Mouse (Mus musculus) kidney, embryonic 15.5 days (tissue): ENCODE data around the gene Pagr1b. TPM values are rescaled to one million over a fixed set of nuclear protein-coding genes. Genes with fewer than 3 reads are reported as not detected.

ENCODE experiments used
- ATAC-seq: fragments of 200-750 bp; cut with Nextera tagmentation; replicated peaks from 2 replicates; pipeline ENCODE4 v1.8.0; 2017; ENCODE audit warnings: moderate TSS enrichment; ENCODE audit not compliant: low FRiP score
- H3K27ac ChIP-seq: fragments of 300-500 bp; sonication (generic); 2 replicates; pipeline ENCODE4 v1.5.1; 2015; ENCODE audit warnings: mild to moderate bottlenecking, inconsistent platforms
- H3K27me3 ChIP-seq: fragments of 300-500 bp; sonication (generic); 2 replicates; pipeline ENCODE4 v1.6.1; 2015; ENCODE audit warnings: inconsistent platforms
- H3K36me3 ChIP-seq: fragments of 300-500 bp; sonication (generic); 2 replicates; pipeline ENCODE4 v1.6.1; 2015; ENCODE audit warnings: inconsistent platforms
- H3K4me1 ChIP-seq: fragments of 300-500 bp; sonication (generic); 2 replicates; pipeline ENCODE4 v1.6.1; 2015; ENCODE audit warnings: inconsistent platforms
- H3K4me2 ChIP-seq: fragments of 300-500 bp; sonication (generic); 2 replicates; pipeline ENCODE4 v1.6.1; 2015; ENCODE audit warnings: moderate library complexity, mild to moderate bottlenecking, inconsistent platforms
- H3K4me3 ChIP-seq: fragments of 300-500 bp; sonication (generic); replicated peaks from 2 replicates; pipeline ENCODE4 v1.5.1; 2015; ENCODE audit warnings: mild to moderate bottlenecking, inconsistent platforms
- H3K9ac ChIP-seq: fragments of 300-500 bp; sonication (generic); 2 replicates; pipeline ENCODE4 v1.6.1; 2015; ENCODE audit warnings: mild to moderate bottlenecking, inconsistent platforms
- H3K9me3 ChIP-seq: fragments of 300-500 bp; sonication (generic); replicated peaks from 2 replicates; pipeline ENCODE4 v1.6.1; 2016; ENCODE audit warnings: inconsistent platforms
- WGBS: fragments of 180-500 bp; shearing (Covaris S2); methylation state at CpG from one replicate; pipeline ENCODE4 v1.1.7; 2015; ENCODE audit warnings: mixed read lengths; 5-methylcytosine and 5-hydroxymethylcytosine counted together
- polyA plus RNA-seq: library from polyadenylated mRNA; unstranded; fragments of >200 nt; fragmentation: Nextera tagmentation; extraction: Ambion mirVana; gene quantifications from 2 replicates; pipeline ENCODE4 v1.2.1, GENCODE M21; 2015

Pagr1b gene
- polyA plus RNA-seq, 1 experiment from 2014 or later = not detected

- ATAC-seq = no peak
- no peaks in the 10 kb centered on the region for H3K9me3 ChIP-seq
- no peak overlapping the region for H3K4me3 ChIP-seq
- 70% methylated on average over 7 of the region's 7 CpGs for WGBS
- no peak overlapping the region for H3K27ac ChIP-seq
- peaks cover 34% of the 10 kb centered on the region for H3K36me3 ChIP-seq
- no peak overlapping the region for H3K9ac ChIP-seq
- H3K27me3 ChIP-seq = no peaks in the 10 kb centered on the region
- H3K4me2 ChIP-seq = no peak overlapping the region
- H3K4me1 ChIP-seq = peaks cover 7% of the 10 kb centered on the region; the same call in 1 of the 2 replicates
Observed at GRCm38 (mm10) chr7:126983113-126983512, 33.2 kb downstream of the Pagr1b start.

- no peak overlapping the region for H3K4me2 ChIP-seq
- no peaks in the 10 kb centered on the region for H3K27me3 ChIP-seq
- no peak overlapping the region for H3K9ac ChIP-seq
- ATAC-seq = no peak
- H3K36me3 ChIP-seq = peaks cover 38% of the 10 kb centered on the region
- no peak overlapping the region for H3K27ac ChIP-seq
- WGBS = 83% methylated on average over 4 of the region's 4 CpGs
- H3K4me1 ChIP-seq = peaks cover 17% of the 10 kb centered on the region
- no peak overlapping the region for H3K4me3 ChIP-seq
- H3K9me3 ChIP-seq = no peaks in the 10 kb centered on the region
Observed at GRCm38 (mm10) chr7:126982054-126982453, 34.2 kb downstream of the Pagr1b start.

- H3K27ac ChIP-seq = no peak overlapping the region
- no peak for ATAC-seq
- no peaks in the 10 kb centered on the region for H3K27me3 ChIP-seq
- no peaks in the 10 kb centered on the region for H3K9me3 ChIP-seq
- H3K9ac ChIP-seq = no peak overlapping the region
- no peak overlapping the region for H3K4me2 ChIP-seq
- 84% methylated on average over 2 of the region's 2 CpGs for WGBS
- H3K4me3 ChIP-seq = no peak overlapping the region
- H3K4me1 ChIP-seq = peaks cover 21% of the 10 kb centered on the region
- H3K36me3 ChIP-seq = peaks cover 38% of the 10 kb centered on the region
Observed at GRCm38 (mm10) chr7:126981601-126982000, 34.7 kb downstream of the Pagr1b start.

- Histone ChIP-seq H3K4me1 (peaks cover 25% of the 10 kb centered on the region), H3K36me3 (peaks cover 38% of the 10 kb centered on the region), H3K9ac (no peak overlapping the region), H3K4me3 (no peak overlapping the region), H3K9me3 (no peaks in the 10 kb centered on the region), H3K27ac (no peak overlapping the region), H3K4me2 (no peak overlapping the region), H3K27me3 (no peaks in the 10 kb centered on the region)
- no peak for ATAC-seq
- 90% methylated on average over 6 of the region's 6 CpGs for WGBS
Observed at GRCm38 (mm10) chr7:126978841-126979240, 37.4 kb downstream of the Pagr1b start.

GRCm38 (mm10) chr7:126976878-126977459, 39.3 kb downstream of the Pagr1b start:
- Histone ChIP-seq H3K27ac (peak overlapping the region; percentile 92), H3K9ac (peak overlapping the region; percentile 99), H3K27me3 (no peaks in the 10 kb centered on the region), H3K4me1 (peaks cover 25% of the 10 kb centered on the region), H3K36me3 (peaks cover 38% of the 10 kb centered on the region), H3K4me2 (peak overlapping the region; percentile 79), H3K4me3 (peak overlapping the region; percentile 100), H3K9me3 (no peaks in the 10 kb centered on the region)
- WGBS = 25% methylated on average over 14 of the region's 14 CpGs
- 0 out of 2 replicates have a peak, but pooled peaks have one; percentile 1 for ATAC-seq

GRCm38 (mm10) chr7:126975950-126976866, 40.1 kb downstream of the Pagr1b start, which contains the start of gene Cdiptos:
Cdiptos (minus strand) TSS chr7:126976098.
- no peaks in the 10 kb centered on the region for H3K27me3 ChIP-seq
- H3K4me3 ChIP-seq = peak within 1 kb of the TSS; percentile 100
- H3K9ac ChIP-seq = peak within 1 kb of the TSS; percentile 99
- under 1% methylated on average over 53 of the region's 55 CpGs for WGBS
- peak within 1 kb of the TSS; percentile 92 for H3K27ac ChIP-seq
- peaks cover 34% of the 10 kb centered on the region for H3K36me3 ChIP-seq
- peak within 1 kb of the TSS; percentile 79 for H3K4me2 ChIP-seq
- peak; percentile 96 for ATAC-seq
- peaks cover 25% of the 10 kb centered on the region for H3K4me1 ChIP-seq
- H3K9me3 ChIP-seq = no peaks in the 10 kb centered on the region

GRCm38 (mm10) chr7:126975893-126975949, 40.6 kb downstream of the Pagr1b start, which contains the start of gene Cdipt:
Cdipt (plus strand) TSS chr7:126975914.
- H3K4me3 ChIP-seq = peak within 1 kb of the TSS; percentile 100
- H3K4me1 ChIP-seq = peaks cover 25% of the 10 kb centered on the region
- H3K27me3 ChIP-seq = no peaks in the 10 kb centered on the region
- H3K9me3 ChIP-seq = no peaks in the 10 kb centered on the region
- H3K36me3 ChIP-seq = peaks cover 29% of the 10 kb centered on the region
- WGBS = 5% methylated on average over 1 of the region's 1 CpGs
- ATAC-seq = no peak
- H3K4me2 ChIP-seq = peak within 1 kb of the TSS; percentile 79
- peak within 1 kb of the TSS; percentile 99 for H3K9ac ChIP-seq
- H3K27ac ChIP-seq = peak within 1 kb of the TSS; percentile 92

- 8% methylated on average over 8 of the region's 8 CpGs for WGBS
- Histone ChIP-seq H3K9me3 (no peaks in the 10 kb centered on the region), H3K36me3 (peaks cover 28% of the 10 kb centered on the region), H3K4me3 (peak overlapping the region; percentile 100), H3K4me2 (peak overlapping the region; percentile 79), H3K9ac (0 out of 2 replicates have a peak overlapping the region, but pooled peaks have one; percentile 99), H3K27ac (peak overlapping the region; percentile 92; the same call in 1 of the 2 replicates), H3K4me1 (peaks cover 25% of the 10 kb centered on the region), H3K27me3 (no peaks in the 10 kb centered on the region)
- no peak for ATAC-seq
Observed at GRCm38 (mm10) chr7:126975493-126975892, 40.8 kb downstream of the Pagr1b start.

- Histone ChIP-seq H3K9ac (no peak overlapping the region), H3K4me2 (no peak overlapping the region), H3K36me3 (no peaks in the 10 kb centered on the region), H3K4me3 (no peak overlapping the region), H3K4me1 (peaks cover 5% of the 10 kb centered on the region; the same call in 1 of the 2 replicates), H3K27me3 (peaks cover 22% of the 10 kb centered on the region), H3K27ac (no peak overlapping the region), H3K9me3 (no peaks in the 10 kb centered on the region)
- 0 out of 2 replicates have a peak, but pooled peaks have one; percentile 15 for ATAC-seq
- WGBS = 66% methylated on average over 6 of the region's 6 CpGs
Observed at GRCm38 (mm10) chr7:126967361-126967760, 48.9 kb downstream of the Pagr1b start.

GRCm38 (mm10) chr7:126965568-126965967, 50.7 kb downstream of the Pagr1b start:
- Histone ChIP-seq H3K4me2 (no peak overlapping the region), H3K4me3 (no peak overlapping the region), H3K36me3 (no peaks in the 10 kb centered on the region), H3K27me3 (peaks cover 28% of the 10 kb centered on the region), H3K9me3 (no peaks in the 10 kb centered on the region), H3K27ac (no peak overlapping the region), H3K4me1 (peaks cover 5% of the 10 kb centered on the region; the same call in 1 of the 2 replicates), H3K9ac (no peak overlapping the region)
- no peak for ATAC-seq
- 52% methylated on average over 3 of the region's 3 CpGs for WGBS

GRCm38 (mm10) chr7:126963548-126964286, 52.6 kb downstream of the Pagr1b start:
- Histone ChIP-seq H3K27ac (no peak overlapping the region), H3K9ac (no peak overlapping the region), H3K27me3 (peaks cover 28% of the 10 kb centered on the region), H3K4me3 (no peak overlapping the region), H3K4me1 (peaks cover 5% of the 10 kb centered on the region; the same call in 1 of the 2 replicates), H3K4me2 (peak overlapping the region; percentile 27), H3K9me3 (no peaks in the 10 kb centered on the region), H3K36me3 (no peaks in the 10 kb centered on the region)
- WGBS = 25% methylated on average over 19 of the region's 19 CpGs
- ATAC-seq = peak; percentile 66

GRCm38 (mm10) chr7:126961965-126962364, 54.3 kb downstream of the Pagr1b start:
- no peak overlapping the region for H3K4me3 ChIP-seq
- ATAC-seq = no peak
- no peak overlapping the region for H3K4me2 ChIP-seq
- peaks cover 5% of the 10 kb centered on the region; the same call in 1 of the 2 replicates for H3K4me1 ChIP-seq
- H3K36me3 ChIP-seq = no peaks in the 10 kb centered on the region
- no peak overlapping the region for H3K9ac ChIP-seq
- H3K27me3 ChIP-seq = peaks cover 28% of the 10 kb centered on the region
- no peak overlapping the region for H3K27ac ChIP-seq
- WGBS = 85% methylated on average over 4 of the region's 4 CpGs
- no peaks in the 10 kb centered on the region for H3K9me3 ChIP-seq
